Mouse (Mus musculus) heart, embryonic 14.5 days (tissue): ENCODE measurements around the gene Cst6. TPM values are rescaled to one million over a fixed set of nuclear protein-coding genes. Genes with fewer than 3 reads are reported as not detected.

Experiments used
- ATAC-seq: fragments of 200-750 bp; cut with Nextera tagmentation; 2 replicates; pipeline ENCODE4 v1.8.0; 2017; ENCODE audit warnings: low read depth, moderate TSS enrichment; ENCODE audit not compliant: insufficient number of reproducible peaks, insufficient read depth, low FRiP score
- H3K27ac ChIP-seq, 2 experiments: fragments of 200-500 bp in 1 of 2; fragments of 300-500 bp in 1 of 2; sonication (generic) in 1 of 2; replicated peaks in 1 of 2; 2 replicates each; pipeline ENCODE4 v1.5.1; 2012 to 2014; ENCODE audit warnings: low read depth in 2 of 2, low read length in 2 of 2, control low read depth in 1 of 2, mild to moderate bottlenecking in 1 of 2, mixed read lengths in 1 of 2; ENCODE audit not compliant: control insufficient read depth in 1 of 2, insufficient read depth in 1 of 2
- H3K27me3 ChIP-seq: fragments of 300-500 bp; sonication (generic); 2 replicates; pipeline ENCODE4 v1.6.1; 2014; ENCODE audit warnings: mild to moderate bottlenecking, low read length, control low read depth; ENCODE audit not compliant: control insufficient read depth, insufficient read depth
- H3K36me3 ChIP-seq: fragments of 300-500 bp; sonication (generic); 2 replicates; pipeline ENCODE4 v1.6.1; 2014; ENCODE audit warnings: mild to moderate bottlenecking, control low read depth, low read length, mixed read lengths; ENCODE audit not compliant: control insufficient read depth, insufficient read depth
- H3K4me1 ChIP-seq, 2 experiments: fragments of 200-500 bp in 1 of 2; fragments of 300-500 bp in 1 of 2; sonication (generic) in 1 of 2; 2 replicates each; pipeline ENCODE4 v1.6.1; 2012 to 2014; ENCODE audit warnings: low read length in 2 of 2, control low read depth in 1 of 2, mixed read lengths in 1 of 2; ENCODE audit not compliant: control insufficient read depth in 2 of 2, insufficient read depth in 2 of 2
- H3K4me2 ChIP-seq: fragments of 300-500 bp; sonication (generic); 2 replicates; pipeline ENCODE4 v1.6.1; 2014; ENCODE audit warnings: mild to moderate bottlenecking, low read length
- H3K4me3 ChIP-seq, 2 experiments: fragments of 200-500 bp in 1 of 2; fragments of 300-500 bp in 1 of 2; sonication (generic) in 1 of 2; 2 replicates each; pipeline ENCODE4 v1.5.1; 2012 to 2014; ENCODE audit warnings: low read length in 2 of 2, mild to moderate bottlenecking in 2 of 2, control low read depth in 1 of 2, low read depth in 1 of 2, moderate library complexity in 1 of 2; ENCODE audit not compliant: control insufficient read depth in 1 of 2, insufficient read depth in 1 of 2
- H3K9ac ChIP-seq: fragments of 300-500 bp; sonication (generic); 2 replicates; pipeline ENCODE4 v1.6.1; 2014; ENCODE audit warnings: mild to moderate bottlenecking, low read length
- H3K9me3 ChIP-seq: fragments of 300-500 bp; sonication (generic); 2 replicates; pipeline ENCODE4 v1.6.1; 2016; ENCODE audit warnings: low read length, control low read depth; ENCODE audit not compliant: control insufficient read depth
- WGBS: fragments of 180-500 bp; shearing (Covaris S2); extraction: QIAGEN DNeasy Blood & Tissue Kit; methylation state at CpG from one replicate; pipeline ENCODE4 v1.1.7; 2014; 5-methylcytosine and 5-hydroxymethylcytosine counted together
- polyA plus RNA-seq: library from polyadenylated mRNA; unstranded; fragments of >200 nt; fragmentation: Nextera tagmentation; extraction: Ambion mirVana; gene quantifications from 2 replicates; pipeline ENCODE4 v1.2.1, GENCODE M21; 2014

Cst6 gene
- polyA plus RNA-seq, 1 experiment from 2014 or later, result 0.95 TPM

GRCm38 (mm10) chr19:5334741-5335140 is 14.6 kb downstream of the Cst6 start:
- Histone ChIP-seq H3K9me3 (no peaks in the 10 kb centered on the region), H3K4me2 (no peak overlapping the region), H3K27me3 (no peaks in the 10 kb centered on the region), H3K4me1 (peaks cover 6 to 7% of the 10 kb centered on the region in 2 experiments; a peak in 3 of 4 replicates), H3K4me3 (no peak overlapping the region), H3K9ac (no peak overlapping the region), H3K36me3 (no peaks in the 10 kb centered on the region), H3K27ac (peak overlapping the region; percentile 40 to 52; a peak in 3 of 4 replicates)
- 31% methylated on average over 5 of the region's 5 CpGs for WGBS
- ATAC-seq, result peak; percentile 42; the same call in 1 of the 2 replicates

GRCm38 (mm10) chr19:5327970-5328369 is 21.4 kb downstream of the Cst6 start:
- no peaks in the 10 kb centered on the region for H3K4me1 ChIP-seq
- no peaks in the 10 kb centered on the region for H3K36me3 ChIP-seq
- H3K4me2 ChIP-seq, result no peak overlapping the region
- 69% methylated on average over 19 of the region's 19 CpGs for WGBS
- H3K9ac ChIP-seq, result no peak overlapping the region
- no peak overlapping the region for H3K4me3 ChIP-seq
- no peaks in the 10 kb centered on the region for H3K9me3 ChIP-seq
- H3K27ac ChIP-seq, result no peak overlapping the region
- ATAC-seq, result no peak
- H3K27me3 ChIP-seq, result no peaks in the 10 kb centered on the region

- Histone ChIP-seq H3K27ac (no peak overlapping the region), H3K27me3 (no peaks in the 10 kb centered on the region), H3K4me3 (no peak overlapping the region), H3K4me1 (no peaks in the 10 kb centered on the region), H3K9ac (no peak overlapping the region), H3K4me2 (no peak overlapping the region), H3K9me3 (no peaks in the 10 kb centered on the region), H3K36me3 (no peaks in the 10 kb centered on the region)
- 52% methylated on average over 17 of the region's 17 CpGs for WGBS
- ATAC-seq, result no peak
These were observed 25.6 kb downstream of the Cst6 start for GRCm38 (mm10) chr19:5323801-5324200.

GRCm38 (mm10) chr19:5313189-5313588 is 36.2 kb downstream of the Cst6 start:
- Histone ChIP-seq H3K4me2 (no peak overlapping the region), H3K4me3 (no peak overlapping the region), H3K9me3 (peaks cover 8% of the 10 kb centered on the region), H3K27ac (no peak overlapping the region), H3K27me3 (no peaks in the 10 kb centered on the region; the same call in 1 of the 2 replicates), H3K9ac (no peak overlapping the region), H3K4me1 (no peaks in the 10 kb centered on the region), H3K36me3 (no peaks in the 10 kb centered on the region)
- ATAC-seq, result no peak
- WGBS, result 84% methylated on average over 8 of the region's 8 CpGs

GRCm38 (mm10) chr19:5309025-5309424 is 40.3 kb downstream of the Cst6 start:
- Histone ChIP-seq H3K4me1 (peaks cover 0 to 2% of the 10 kb centered on the region in 2 experiments; a peak in 1 of 4 replicates), H3K9me3 (no peaks in the 10 kb centered on the region), H3K27ac (no peak overlapping the region), H3K9ac (no peak overlapping the region), H3K4me3 (no peak overlapping the region), H3K27me3 (peaks cover 11% of the 10 kb centered on the region), H3K4me2 (no peak overlapping the region), H3K36me3 (no peaks in the 10 kb centered on the region)
- ATAC-seq, result no peak
- 78% methylated on average over 7 of the region's 7 CpGs for WGBS

- Histone ChIP-seq H3K4me3 (peak overlapping the region; percentile 17 to 25), H3K36me3 (no peaks in the 10 kb centered on the region), H3K27ac (no peak overlapping the region), H3K4me2 (peak overlapping the region; percentile 59), H3K27me3 (peaks cover 11% of the 10 kb centered on the region), H3K9ac (no peak overlapping the region), H3K9me3 (no peaks in the 10 kb centered on the region), H3K4me1 (peaks cover 0 to 2% of the 10 kb centered on the region in 2 experiments; a peak in 1 of 4 replicates)
- no peak for ATAC-seq
- 30% methylated on average over 98 of the region's 98 CpGs for WGBS
These were observed 42.2 kb downstream of the Cst6 start for GRCm38 (mm10) chr19:5306968-5307734.

- H3K27me3 ChIP-seq, result peaks cover 11% of the 10 kb centered on the region
- WGBS, result 81% methylated on average over 6 of the region's 6 CpGs
- no peaks in the 10 kb centered on the region for H3K9me3 ChIP-seq
- H3K4me3 ChIP-seq, result no peak overlapping the region
- no peak overlapping the region for H3K27ac ChIP-seq
- peaks cover 0 to 2% of the 10 kb centered on the region in 2 experiments; a peak in 1 of 4 replicates for H3K4me1 ChIP-seq
- H3K9ac ChIP-seq, result no peak overlapping the region
- H3K36me3 ChIP-seq, result no peaks in the 10 kb centered on the region
- H3K4me2 ChIP-seq, result no peak overlapping the region
- ATAC-seq, result no peak
These were observed 43.1 kb downstream of the Cst6 start for GRCm38 (mm10) chr19:5306279-5306678.
